ENCODE assay signal across 23 mouse cellular contexts in genomic region chr1:184707532-184708248, GRCm38 (mm10). TPM values are rescaled to one million over a fixed set of nuclear protein-coding genes. Genes with fewer than 3 reads are reported as not detected.
A peak's percentile ranks its signal among the peaks of the same experiment; 100 is the strongest.
DNase-seq lines count a peak whose midpoint lies in the region; ATAC-seq and TF ChIP-seq lines count a peak whose summit lies in the region.
"Had no signal": no experiment of that assay in that cellular context is flagged by ENCODE, and none has a peak within 500 bp of the region (broad histone marks: within the 10 kb centered on the region; RNA-seq: fewer than 3 reads in every experiment).

No protein-coding gene starts in this region.

- TF ChIP-seq POLR2A in embryonic fibroblast, embryonic 13.5 days (IDR thresholded peaks at IDR 0.05; ENCODE audit: low read depth, low read length), result no peak

- H3K4me3 ChIP-seq in embryonic facial prominence, embryonic 14.5 days (ENCODE audit: low read depth, low read length), result no peak overlapping the region
- H3K4me3 ChIP-seq in embryonic facial prominence, embryonic 10.5 days, result no peak overlapping the region
- no peak overlapping the region for H3K4me3 ChIP-seq in embryonic fibroblast, embryonic 13.5 days (ENCODE audit: insufficient read depth, low read length)
- H3K4me3 ChIP-seq: forebrain, embryonic 13.5 days; hindbrain, embryonic 15.5 days; intestine, embryonic 15.5 days; kidney, embryonic 15.5 days; left cerebral cortex, adult 2 months; midbrain, embryonic 15.5 days had no signal

- 0 out of 2 replicates have a peak, but pooled peaks have one; percentile 37 for ATAC-seq in embryonic facial prominence, embryonic 14.5 days (ENCODE audit: low read depth)
- ATAC-seq: forebrain, embryonic 13.5 days; intestine, embryonic 15.5 days; liver, postnatal 0 days; midbrain, embryonic 15.5 days had no signal

- H3K4me2 ChIP-seq in embryonic facial prominence, embryonic 14.5 days (ENCODE audit: low read depth, low read length), result no peak overlapping the region
- H3K4me2 ChIP-seq: forebrain, embryonic 13.5 days; hindbrain, embryonic 15.5 days; intestine, embryonic 15.5 days; kidney, embryonic 15.5 days; midbrain, embryonic 15.5 days had no signal

- 63% methylated on average over 4 of the region's 4 CpGs for WGBS in embryonic facial prominence, embryonic 14.5 days
- 72% methylated on average over 4 of the region's 4 CpGs for whole genome bisulfite sequencing in embryonic facial prominence, embryonic 10.5 days

- no peaks in the 10 kb centered on the region for H3K9me3 ChIP-seq in embryonic facial prominence, embryonic 14.5 days (ENCODE audit: control insufficient read depth, low read length)
- H3K9me3 ChIP-seq in embryonic facial prominence, embryonic 10.5 days, result no peaks in the 10 kb centered on the region
- H3K9me3 ChIP-seq: forebrain, embryonic 13.5 days; hindbrain, embryonic 15.5 days; intestine, embryonic 15.5 days; kidney, embryonic 15.5 days; midbrain, embryonic 15.5 days had no signal

- peaks cover 18% of the 10 kb centered on the region for H3K27me3 ChIP-seq in embryonic facial prominence, embryonic 14.5 days (replicated peaks; ENCODE audit: control insufficient read depth, insufficient read depth, low read length)
- peaks cover 25% of the 10 kb centered on the region for H3K27me3 ChIP-seq in embryonic facial prominence, embryonic 10.5 days (replicated peaks; ENCODE audit: low read depth, poor library complexity, severe bottlenecking)
- H3K27me3 ChIP-seq: intestine, embryonic 15.5 days; midbrain, embryonic 15.5 days had no signal

- no peak for TF ChIP-seq CTCF in embryonic fibroblast, embryonic 13.5 days (IDR thresholded peaks at IDR 0.05; ENCODE audit: borderline replicate concordance, insufficient read depth, low read length)

- no peak overlapping the region for H3K27ac ChIP-seq in embryonic facial prominence, embryonic 14.5 days (replicated peaks; ENCODE audit: low read depth, low read length)
- no peak overlapping the region for H3K27ac ChIP-seq in embryonic facial prominence, embryonic 10.5 days (replicated peaks)
- H3K27ac ChIP-seq in embryonic fibroblast, embryonic 13.5 days (ENCODE audit: insufficient read depth, low read length), result peak overlapping the region; percentile 62
- H3K27ac ChIP-seq: forebrain, embryonic 13.5 days; hindbrain, embryonic 15.5 days; intestine, embryonic 15.5 days; kidney, embryonic 15.5 days; left cerebral cortex, adult 2 months; midbrain, embryonic 15.5 days had no signal

- no peaks in the 10 kb centered on the region for H3K36me3 ChIP-seq in embryonic facial prominence, embryonic 14.5 days (ENCODE audit: control insufficient read depth, insufficient read depth, low read length)
- no peaks in the 10 kb centered on the region for H3K36me3 ChIP-seq in embryonic facial prominence, embryonic 10.5 days (replicated peaks)
- H3K36me3 ChIP-seq: hindbrain, embryonic 15.5 days; intestine, embryonic 15.5 days; kidney, embryonic 15.5 days; midbrain, embryonic 15.5 days had no signal

- H3K9ac ChIP-seq in embryonic facial prominence, embryonic 14.5 days (ENCODE audit: low read depth, low read length), result no peak overlapping the region
- H3K9ac ChIP-seq: forebrain, embryonic 13.5 days; hindbrain, embryonic 15.5 days; intestine, embryonic 15.5 days; kidney, embryonic 15.5 days; liver, postnatal 0 days; midbrain, embryonic 15.5 days had no signal

- no peaks in the 10 kb centered on the region for H3K4me1 ChIP-seq in embryonic facial prominence, embryonic 14.5 days (ENCODE audit: control insufficient read depth, insufficient read depth, low read length)
- no peaks in the 10 kb centered on the region for H3K4me1 ChIP-seq in embryonic facial prominence, embryonic 10.5 days
- H3K4me1 ChIP-seq in embryonic fibroblast, embryonic 13.5 days (ENCODE audit: control insufficient read depth, insufficient read depth, low read length), result peaks cover 18% of the 10 kb centered on the region
- H3K4me1 ChIP-seq: forebrain, embryonic 13.5 days; hindbrain, embryonic 15.5 days; intestine, embryonic 15.5 days; midbrain, embryonic 15.5 days had no signal

- DNase-seq in embryonic facial prominence, embryonic 14.5 days (ENCODE audit: low spot score), result no peak
- no peak for DNase-seq in embryonic facial prominence, embryonic 10.5 days (ENCODE audit: low spot score)
- DNase-seq in 3134 (ENCODE audit: extremely low read depth, insufficient read length, low spot score) (peak; percentile 35), NIH3T3 (ENCODE audit: low read depth) (peak; percentile 78)
- no peak for DNase-seq in thymus, postnatal 0 days (ENCODE audit: low spot score)
- no peak for DNase-seq in retina, postnatal 1 day
- DNase-seq: cerebellum, adult 18-20 months; cerebellum, postnatal 25 days; embryo, embryonic 11 days; heart, postnatal 4 days; kidney, postnatal 4 days; layer of hippocampus, adult 9-11 months; left cerebral cortex, postnatal 4 days; liver; liver, postnatal 0 days; thymus, postnatal 36 days had no signal

RNA-seq across cellular contexts. Expression of gene Hlx, which starts 24.7 kb away (rescaled TPM):
- 13.7 and 14.4 TPM in 2 replicates for polyA plus RNA-seq in embryonic facial prominence, embryonic 14.5 days (2014; fragmentation: Nextera tagmentation; extraction: Ambion mirVana)
- 5.8 and 7.7 TPM in 2 replicates for polyA plus RNA-seq in embryonic facial prominence, embryonic 10.5 days (2016; fragmentation: Nextera tagmentation; extraction: Ambion mirVana)
- polyA plus RNA-seq in embryonic fibroblast, embryonic 13.5 days (2011; ENCODE audit: insufficient read length, low read depth, missing spikeins), result 5.0 and 5.4 TPM in 2 replicates
- polyA plus RNA-seq in thymus, postnatal 0 days (2015; fragmentation: Nextera tagmentation; extraction: Ambion mirVana), result 5.4 and 5.8 TPM in 2 replicates

Comparison
In these comparisons a context has a peak if more than half of its experiments do, and no peak if none do; other contexts are left out.
1. DNase-seq: peak in 3134 (single experiment) and NIH3T3 (single experiment); none in embryonic facial prominence, embryonic 14.5 days (single experiment), embryonic facial prominence, embryonic 10.5 days (single experiment), thymus, postnatal 0 days (single experiment) and retina, postnatal 1 day (single experiment).